Mouse (Mus musculus) layer of hippocampus, postnatal 25 days (tissue): ENCODE data around the gene Cpz. TPM values are rescaled to one million over a fixed set of nuclear protein-coding genes. Genes with fewer than 3 reads are reported as not detected.

Experiments
- DNase-seq, 2 experiments: peaks; one replicate each; pipeline ENCODE4 v3.0.0; 2022; ENCODE audit warnings: mixed read lengths in 2 of 2, low spot score in 1 of 2; ENCODE audit errors: extremely low spot score in 1 of 2
- total RNA-seq, 2 experiments: library from RNA; stranded (reverse); gene quantifications; 2 replicates each; pipeline ENCODE4 v1.2.3; 2021

The Cpz gene
- total RNA-seq, 2 experiments from 2014 or later, result 0.26 to 0.34 TPM

DNA sequence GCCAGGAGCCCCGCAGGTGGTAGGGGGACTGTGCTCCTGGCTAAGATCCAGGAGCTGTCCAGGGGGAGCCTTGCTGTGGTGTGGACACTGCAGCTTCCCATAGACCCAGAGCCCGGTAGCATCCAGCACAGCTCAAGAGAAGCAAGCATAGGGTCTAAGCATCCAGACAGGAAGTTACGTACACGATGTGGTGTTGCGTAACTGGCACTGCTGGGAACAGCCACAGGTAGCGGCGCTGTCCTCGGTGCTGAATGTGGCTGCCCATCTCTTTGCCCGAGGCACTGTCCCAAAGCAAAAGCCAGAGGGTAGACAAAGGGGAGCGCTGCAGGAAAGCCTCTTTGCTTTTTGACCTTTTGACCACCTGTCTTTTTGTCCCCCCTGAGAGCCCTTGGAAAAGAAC is 6.1 kb upstream of the Cpz start:
- DNase-seq, result no peak

DNA sequence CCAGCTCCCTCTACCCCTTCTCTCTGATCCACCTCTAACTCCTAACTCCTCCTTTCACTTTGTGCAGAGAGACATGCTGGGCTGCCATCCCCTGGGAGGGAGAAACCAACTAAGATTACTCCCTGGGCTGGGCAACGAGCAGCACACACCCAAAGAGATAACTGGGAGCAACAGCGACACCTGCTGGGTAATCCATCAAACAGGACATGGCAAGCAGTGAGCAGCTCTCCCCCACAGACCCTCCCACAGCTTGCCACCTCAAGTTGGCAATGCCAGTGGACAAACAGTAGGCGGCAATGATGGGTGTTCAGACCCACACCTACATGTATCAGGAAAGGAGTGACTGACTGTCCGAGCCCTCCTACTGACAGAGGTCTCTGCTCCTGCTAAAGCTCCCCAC is 4.9 kb upstream of the Cpz start:
- DNase-seq, result peak; percentile 42 to 70

DNA sequence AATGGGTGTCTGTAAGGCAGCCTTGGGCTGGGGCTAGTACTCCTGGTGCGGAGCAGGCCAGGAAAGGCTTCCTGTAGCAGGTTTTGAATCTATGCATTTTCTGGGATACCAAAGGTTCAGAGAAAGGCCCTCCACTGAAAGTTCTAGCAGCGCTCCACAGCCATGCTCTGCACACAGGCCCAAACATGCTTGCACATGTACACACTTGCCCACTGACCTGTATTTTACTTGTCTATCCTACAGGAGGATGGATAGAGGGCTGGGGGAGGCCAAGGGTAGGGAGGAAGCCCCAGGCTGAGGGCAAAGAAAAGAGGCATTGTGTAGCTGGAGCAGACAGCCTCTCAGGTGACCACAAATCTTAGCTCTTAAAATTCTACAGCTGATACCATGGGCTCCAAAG is 1.1 kb downstream of the Cpz start:
- no peak for DNase-seq

GRCm38 (mm10) chr5:35523735-35524134 is 1.8 kb downstream of the Cpz start:
- peak; percentile 56 to 89 for DNase-seq

- DNase-seq, result no peak
These were observed 8.7 kb downstream of the Cpz start for GRCm38 (mm10) chr5:35516781-35517180.

GRCm38 (mm10) chr5:35510589-35510988 is 14.9 kb downstream of the Cpz start:
- DNase-seq, result peak; percentile 58 to 86

GRCm38 (mm10) chr5:35505016-35505415 is 20.5 kb downstream of the Cpz start:
- no peak for DNase-seq

GRCm38 (mm10) chr5:35497344-35497743 is 28.2 kb downstream of the Cpz start:
- no peak for DNase-seq

GRCm38 (mm10) chr5:35495989-35496388 is 29.5 kb downstream of the Cpz start:
- DNase-seq, result no peak

DNA sequence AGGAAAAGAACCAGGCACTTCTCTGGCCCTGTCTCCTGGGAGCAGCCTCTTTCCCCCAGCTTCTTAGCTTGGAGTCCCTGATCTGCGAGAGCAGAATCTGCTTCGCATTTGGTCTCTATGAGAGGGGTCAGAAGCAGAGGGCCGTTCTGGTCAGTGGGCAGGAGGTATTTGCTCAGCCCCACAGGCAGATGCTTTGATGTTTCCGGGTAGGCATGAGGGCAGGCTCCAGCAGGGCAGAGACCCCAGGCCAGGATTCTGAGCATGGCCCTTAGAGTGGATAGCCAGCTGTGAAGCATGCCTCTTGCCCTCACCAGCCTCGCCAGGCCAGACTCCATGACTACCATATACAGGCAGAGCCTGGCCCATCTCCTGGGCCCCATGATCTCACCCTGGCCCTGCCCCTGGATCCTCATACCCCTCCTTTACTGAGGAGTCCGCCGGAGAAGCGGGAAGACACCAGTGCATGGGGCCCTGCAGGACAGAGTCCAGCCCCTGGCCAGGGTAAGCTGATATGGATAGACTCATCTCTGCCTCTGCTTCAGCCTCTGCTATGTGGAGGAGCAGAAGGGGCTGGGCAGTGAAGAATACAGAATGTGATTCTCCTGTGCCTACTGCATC is 30.6 kb downstream of the Cpz start:
- DNase-seq, result no peak

GRCm38 (mm10) chr5:35493770-35494169 is 31.7 kb downstream of the Cpz start:
- no peak for DNase-seq

DNA sequence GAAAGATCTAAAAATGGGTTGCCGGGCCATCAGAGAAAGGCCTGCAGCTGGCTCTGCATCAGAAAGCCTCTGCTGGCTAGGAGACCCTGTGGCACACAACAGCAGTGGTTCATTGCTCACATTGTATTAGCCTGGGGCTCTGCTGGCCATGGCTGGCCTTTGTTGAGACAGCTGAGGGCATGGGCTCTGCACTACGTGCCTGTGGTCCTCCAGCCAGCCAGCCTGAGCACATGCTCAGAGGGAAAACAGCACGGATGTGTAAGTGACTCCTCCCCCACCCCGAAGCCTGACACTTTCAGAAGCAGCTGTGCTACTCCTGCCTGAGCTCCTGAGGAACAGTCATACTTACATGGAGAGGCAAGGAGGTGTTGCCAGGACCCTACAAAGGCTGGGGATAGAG is 46.0 kb downstream of the Cpz start:
- peak in 1 of 2 experiments; percentile 5 for DNase-seq

DNA sequence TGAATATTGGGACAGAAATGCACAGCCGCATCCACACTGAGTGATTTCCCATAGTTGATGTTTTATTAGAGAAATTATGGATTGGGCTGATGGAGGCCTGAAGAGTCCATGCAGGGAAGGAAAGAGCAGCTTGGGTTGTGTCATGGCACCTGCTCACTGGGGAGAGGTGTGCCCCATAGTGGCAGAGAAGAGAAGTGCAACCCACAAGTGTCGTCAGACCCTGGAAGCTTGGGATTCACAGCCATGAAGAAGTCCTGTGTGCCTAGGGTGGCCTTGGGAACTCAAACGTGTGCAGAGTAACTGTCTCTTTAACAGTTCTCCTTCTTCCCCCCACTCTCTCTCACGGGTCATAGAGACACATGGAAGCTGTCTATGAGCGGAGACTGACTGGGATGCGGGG is 50.3 kb downstream of the Cpz start:
- peak in 1 of 2 experiments; percentile 19 for DNase-seq

GRCm38 (mm10) chr5:35470885-35471528 is 54.5 kb downstream of the Cpz start:
- DNase-seq, result no peak

DNA sequence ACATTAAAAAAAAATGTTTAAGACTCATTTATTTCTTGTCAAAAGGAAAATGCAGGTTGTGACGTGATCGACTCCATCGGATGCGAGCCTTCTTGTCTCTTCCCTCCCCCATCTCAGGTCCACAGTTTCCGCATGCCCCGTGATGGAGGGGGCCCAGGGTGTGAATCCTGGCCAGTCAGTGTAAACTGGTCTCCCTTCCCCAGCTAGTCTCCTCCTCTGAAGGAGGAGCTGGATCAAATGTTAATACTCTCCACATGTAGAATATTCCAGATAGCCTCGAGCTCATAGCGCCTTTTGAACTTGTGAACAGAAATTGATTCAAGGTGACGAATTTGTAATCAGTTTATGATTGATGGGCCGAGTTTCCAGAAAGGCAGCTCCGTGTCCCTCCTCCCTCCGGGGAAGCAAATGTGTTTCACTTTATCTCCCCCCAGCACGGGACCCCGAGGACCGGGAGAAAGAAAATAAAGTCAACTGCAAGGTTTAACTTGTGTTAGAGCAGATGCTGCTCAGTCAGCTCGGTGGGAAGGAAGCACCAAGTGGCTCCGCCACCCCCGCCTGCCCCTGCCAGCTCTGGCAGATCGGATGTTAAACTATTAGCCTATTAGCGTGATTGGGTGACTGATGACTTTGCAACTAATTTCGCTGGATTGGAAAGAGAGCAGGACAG is 59.4 kb downstream of the Cpz start:
- peak in 1 of 2 experiments; percentile 13 for DNase-seq

- no peak for DNase-seq
These were observed 63.4 kb downstream of the Cpz start for GRCm38 (mm10) chr5:35462081-35462480.

- no peak for DNase-seq
These were observed 65.7 kb downstream of the Cpz start for GRCm38 (mm10) chr5:35459760-35460159.

- no peak for DNase-seq
These were observed 67.2 kb downstream of the Cpz start for GRCm38 (mm10) chr5:35458267-35458666.

- DNase-seq, result no peak
These were observed 68.1 kb downstream of the Cpz start for GRCm38 (mm10) chr5:35457364-35457763.

- DNase-seq, result peak in 1 of 2 experiments; percentile 32
These were observed 71.2 kb downstream of the Cpz start for GRCm38 (mm10) chr5:35454187-35454800.
